Mouse (Mus musculus) kidney, embryonic 16.5 days (tissue): Measurements from ENCODE around the gene Aqp6. TPM values are rescaled to one million over a fixed set of nuclear protein-coding genes. Genes with fewer than 3 reads are reported as not detected.
A peak's percentile ranks its signal among the peaks of the same experiment; 100 is the strongest.

Experiments
- ATAC-seq: fragments of 200-750 bp; cut with Nextera tagmentation; 2 replicates; pipeline ENCODE4 v1.8.0; 2017; ENCODE audit warnings: moderate TSS enrichment; ENCODE audit not compliant: low FRiP score, low TSS enrichment
- H3K27ac ChIP-seq: fragments of 300-500 bp; sonication (generic); 2 replicates; pipeline ENCODE4 v1.5.1; 2014; ENCODE audit warnings: low read length
- H3K27me3 ChIP-seq: fragments of 300-500 bp; sonication (generic); 2 replicates; pipeline ENCODE4 v1.6.1; 2014; ENCODE audit warnings: low read length, control low read depth, mixed read lengths; ENCODE audit not compliant: insufficient read depth
- H3K36me3 ChIP-seq: fragments of 300-500 bp; sonication (generic); 2 replicates; pipeline ENCODE4 v1.6.1; 2014; ENCODE audit warnings: low read length, control low read depth, mixed read lengths; ENCODE audit not compliant: insufficient read depth
- H3K4me1 ChIP-seq: fragments of 300-500 bp; sonication (generic); 2 replicates; pipeline ENCODE4 v1.6.1; 2014; ENCODE audit warnings: low read length, control low read depth, mixed read lengths; ENCODE audit not compliant: insufficient read depth
- H3K4me2 ChIP-seq: fragments of 300-500 bp; sonication (generic); replicated peaks from 2 replicates; pipeline ENCODE4 v1.6.1; 2014; ENCODE audit warnings: low read depth, low read length
- H3K4me3 ChIP-seq: fragments of 300-500 bp; sonication (generic); 2 replicates; pipeline ENCODE4 v1.5.1; 2014; ENCODE audit warnings: mild to moderate bottlenecking, low read length
- H3K9ac ChIP-seq: fragments of 300-500 bp; sonication (generic); replicated peaks from 2 replicates; pipeline ENCODE4 v1.6.1; 2014; ENCODE audit warnings: low read length
- H3K9me3 ChIP-seq: fragments of 300-500 bp; sonication (generic); 2 replicates; pipeline ENCODE4 v1.6.1; 2016; ENCODE audit warnings: low read length, control low read depth
- WGBS: fragments of 180-500 bp; shearing (Covaris S2); extraction: QIAGEN DNeasy Blood & Tissue Kit; methylation state at CpG from one replicate; pipeline ENCODE4 v1.1.7; 2014; 5-methylcytosine and 5-hydroxymethylcytosine counted together
- polyA plus RNA-seq: library from polyadenylated mRNA; unstranded; fragments of >200 nt; fragmentation: Nextera tagmentation; extraction: Ambion mirVana; gene quantifications from 2 replicates; pipeline ENCODE4 v1.2.1, GENCODE M21; 2015

The Aqp6 gene
- polyA plus RNA-seq, 1 experiment from 2014 or later, result not detected

- no peak overlapping the region for H3K4me2 ChIP-seq
- H3K27me3 ChIP-seq, result no peaks in the 10 kb centered on the region
- ATAC-seq, result peak; percentile 24; the same call in 1 of the 2 replicates
- H3K9me3 ChIP-seq, result no peaks in the 10 kb centered on the region
- 15% methylated on average over 10 of the region's 10 CpGs for WGBS
- H3K36me3 ChIP-seq, result no peaks in the 10 kb centered on the region
- H3K4me3 ChIP-seq, result no peak overlapping the region
- no peak overlapping the region for H3K9ac ChIP-seq
- H3K4me1 ChIP-seq, result peaks cover 27% of the 10 kb centered on the region
- H3K27ac ChIP-seq, result no peak overlapping the region
Measured at GRCm38 (mm10) chr15:99607388-99608113, 6.4 kb downstream of the Aqp6 start.

- ATAC-seq, result no peak
- Histone ChIP-seq H3K9ac (no peak overlapping the region), H3K4me3 (no peak overlapping the region), H3K27ac (no peak overlapping the region), H3K4me2 (no peak overlapping the region), H3K9me3 (no peaks in the 10 kb centered on the region), H3K4me1 (peaks cover 21% of the 10 kb centered on the region), H3K36me3 (no peaks in the 10 kb centered on the region), H3K27me3 (no peaks in the 10 kb centered on the region)
- WGBS, result 77% methylated on average over 13 of the region's 13 CpGs
Measured at GRCm38 (mm10) chr15:99608382-99609125, 7.4 kb downstream of the Aqp6 start.

- no peak for ATAC-seq
- H3K27me3 ChIP-seq, result 0 out of 2 replicates have a peak, but pooled peaks cover 6% of the 10 kb centered on the region
- no peak overlapping the region for H3K27ac ChIP-seq
Measured at GRCm38 (mm10) chr15:99611563-99611962, 10.4 kb downstream of the Aqp6 start.

GRCm38 (mm10) chr15:99614273-99614672, 13.1 kb downstream of the Aqp6 start:
- Histone ChIP-seq H3K27me3 (0 out of 2 replicates have a peak, but pooled peaks cover 6% of the 10 kb centered on the region), H3K27ac (no peak overlapping the region), H3K9ac (0 out of 2 replicates have a peak overlapping the region, but pooled peaks have one; percentile 16), H3K4me2 (0 out of 2 replicates have a peak overlapping the region, but pooled peaks have one; percentile 3), H3K4me3 (no peak overlapping the region), H3K9me3 (no peaks in the 10 kb centered on the region), H3K36me3 (no peaks in the 10 kb centered on the region), H3K4me1 (peaks cover 14% of the 10 kb centered on the region)
- ATAC-seq, result no peak
- 77% methylated on average over 13 of the region's 13 CpGs for WGBS

More at GRCm38 (mm10) chr15:99611563-99611962, 10.4 kb downstream of the Aqp6 start:
- Histone ChIP-seq H3K9ac (no peak overlapping the region), H3K4me3 (no peak overlapping the region), H3K36me3 (no peaks in the 10 kb centered on the region), H3K9me3 (no peaks in the 10 kb centered on the region), H3K4me1 (peaks cover 25% of the 10 kb centered on the region), H3K4me2 (no peak overlapping the region)
- 63% methylated on average over 7 of the region's 7 CpGs for WGBS

DNA sequence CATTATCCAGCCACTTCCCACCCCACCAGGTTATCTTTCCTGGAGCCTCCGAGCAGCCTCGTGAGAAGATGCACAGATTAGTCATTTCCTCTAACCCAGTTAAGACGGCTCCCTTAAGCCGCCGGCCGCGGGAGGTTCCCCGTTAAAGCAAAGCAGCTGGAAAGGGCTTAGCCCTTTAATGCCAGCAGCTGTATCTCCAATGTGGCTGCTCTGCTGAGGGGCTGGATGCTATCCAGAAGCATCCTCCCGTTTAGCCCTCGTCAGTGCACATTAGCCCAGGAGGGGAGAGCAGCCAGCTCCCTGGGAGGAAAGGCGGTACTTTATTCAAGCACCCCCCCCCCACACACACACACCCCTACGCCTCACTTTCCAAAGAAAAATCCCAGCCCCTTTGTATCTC, 13.6 kb downstream of the Aqp6 start:
- WGBS, result 4% methylated on average over 12 of the region's 12 CpGs
- no peak overlapping the region for H3K4me3 ChIP-seq
- no peaks in the 10 kb centered on the region for H3K9me3 ChIP-seq
- H3K36me3 ChIP-seq, result peaks cover 2% of the 10 kb centered on the region; the same call in 1 of the 2 replicates
- peaks cover 14% of the 10 kb centered on the region for H3K4me1 ChIP-seq
- H3K9ac ChIP-seq, result 0 out of 2 replicates have a peak overlapping the region, but pooled peaks have one; percentile 16
- 0 out of 2 replicates have a peak overlapping the region, but pooled peaks have one; percentile 3 for H3K4me2 ChIP-seq
- H3K27me3 ChIP-seq, result 0 out of 2 replicates have a peak, but pooled peaks cover 6% of the 10 kb centered on the region
- H3K27ac ChIP-seq, result no peak overlapping the region
- ATAC-seq, result peak; percentile 65

DNA sequence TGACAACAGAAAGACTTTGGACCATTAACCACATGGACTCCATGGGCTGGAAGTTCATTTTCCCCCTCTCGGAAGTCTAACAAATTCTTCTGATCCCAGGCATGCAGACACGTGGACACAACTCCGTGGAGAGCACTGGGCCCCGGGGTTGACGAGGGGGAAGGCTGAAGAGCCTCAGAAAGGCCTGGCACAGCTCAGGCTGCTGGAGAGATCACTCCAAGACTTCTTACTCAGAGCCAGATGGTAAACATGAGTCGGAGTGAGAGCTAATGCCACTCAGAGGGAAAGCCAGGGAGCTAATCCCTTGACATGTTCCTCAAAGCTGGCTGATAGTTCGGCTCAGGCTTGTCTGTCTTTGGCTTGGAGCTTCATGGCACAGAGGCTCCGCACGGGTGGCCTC, 14.0 kb downstream of the Aqp6 start:
- ATAC-seq, result peak; percentile 31
- H3K4me3 ChIP-seq, result no peak overlapping the region
- H3K9me3 ChIP-seq, result no peaks in the 10 kb centered on the region
- peaks cover 5% of the 10 kb centered on the region; the same call in 1 of the 2 replicates for H3K36me3 ChIP-seq
- 0 out of 2 replicates have a peak, but pooled peaks cover 6% of the 10 kb centered on the region for H3K27me3 ChIP-seq
- no peak overlapping the region for H3K27ac ChIP-seq
- WGBS, result 34% methylated on average over 9 of the region's 9 CpGs
- peaks cover 14% of the 10 kb centered on the region for H3K4me1 ChIP-seq
- H3K4me2 ChIP-seq, result no peak overlapping the region
- no peak overlapping the region for H3K9ac ChIP-seq

GRCm38 (mm10) chr15:99618595-99618994, 17.4 kb downstream of the Aqp6 start:
- WGBS, result 88% methylated on average over 3 of the region's 3 CpGs
- ATAC-seq, result no peak
- H3K9ac ChIP-seq, result no peak overlapping the region
- peaks cover 14% of the 10 kb centered on the region for H3K4me1 ChIP-seq
- H3K4me3 ChIP-seq, result no peak overlapping the region
- no peak overlapping the region for H3K27ac ChIP-seq
- H3K9me3 ChIP-seq, result no peaks in the 10 kb centered on the region
- H3K27me3 ChIP-seq, result 0 out of 2 replicates have a peak, but pooled peaks cover 6% of the 10 kb centered on the region
- peaks cover 16% of the 10 kb centered on the region; the same call in 1 of the 2 replicates for H3K36me3 ChIP-seq
- no peak overlapping the region for H3K4me2 ChIP-seq

DNA sequence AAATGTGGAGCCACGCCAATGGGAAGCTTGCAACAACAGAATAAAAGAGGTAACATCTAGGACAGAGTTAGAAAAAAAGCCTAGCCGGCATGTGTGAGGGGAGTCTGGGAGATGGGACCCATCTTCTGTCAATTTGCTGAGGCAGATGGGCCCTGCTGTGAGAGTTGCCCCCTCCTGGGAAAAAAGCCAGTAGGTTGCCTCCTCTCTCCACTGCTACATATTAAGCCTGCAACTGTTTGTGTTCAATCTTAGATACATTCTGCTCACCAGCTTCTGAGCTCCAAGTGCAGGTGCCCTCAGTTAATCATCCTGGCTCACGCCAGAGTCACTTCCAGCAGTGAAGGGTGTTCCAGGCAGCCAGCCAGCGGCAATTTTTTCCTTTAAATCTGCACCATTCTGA, 18.6 kb downstream of the Aqp6 start:
- no peak overlapping the region for H3K4me3 ChIP-seq
- H3K4me1 ChIP-seq, result peaks cover 9% of the 10 kb centered on the region
- H3K4me2 ChIP-seq, result no peak overlapping the region
- H3K27me3 ChIP-seq, result no peaks in the 10 kb centered on the region
- H3K27ac ChIP-seq, result no peak overlapping the region
- no peak overlapping the region for H3K9ac ChIP-seq
- H3K9me3 ChIP-seq, result no peaks in the 10 kb centered on the region
- WGBS, result 86% methylated on average over 4 of the region's 4 CpGs
- no peak for ATAC-seq
- peaks cover 24% of the 10 kb centered on the region; the same call in 1 of the 2 replicates for H3K36me3 ChIP-seq

- peaks cover 46% of the 10 kb centered on the region for H3K36me3 ChIP-seq
Measured at GRCm38 (mm10) chr15:99622063-99622462, 20.9 kb downstream of the Aqp6 start.

More at GRCm38 (mm10) chr15:99622063-99622462, 20.9 kb downstream of the Aqp6 start:
- no peak overlapping the region for H3K27ac ChIP-seq
- WGBS, result 89% methylated on average over 11 of the region's 11 CpGs
- no peak overlapping the region for H3K9ac ChIP-seq
- no peaks in the 10 kb centered on the region for H3K9me3 ChIP-seq
- ATAC-seq, result no peak
- H3K4me1 ChIP-seq, result no peaks in the 10 kb centered on the region
- no peaks in the 10 kb centered on the region for H3K27me3 ChIP-seq
- no peak overlapping the region for H3K4me2 ChIP-seq
- H3K4me3 ChIP-seq, result no peak overlapping the region
